Mouse (Mus musculus) embryonic facial prominence, embryonic 12.5 days (tissue): ENCODE results near the gene Dnmt1. TPM values are rescaled to one million over a fixed set of nuclear protein-coding genes. Genes with fewer than 3 reads are reported as not detected.

Experiments
- ATAC-seq: fragments of 200-750 bp; cut with Nextera tagmentation; 2 replicates; pipeline ENCODE4 v1.8.0; 2017; ENCODE audit not compliant: insufficient number of reproducible peaks, insufficient read depth, low FRiP score, low TSS enrichment
- H3K27ac ChIP-seq: fragments of 300-500 bp; sonication (generic); 2 replicates; pipeline ENCODE4 v1.5.1; 2016; ENCODE audit warnings: mild to moderate bottlenecking
- H3K27me3 ChIP-seq: fragments of 300-500 bp; sonication (generic); 2 replicates; pipeline ENCODE4 v1.6.1; 2016; ENCODE audit warnings: mild to moderate bottlenecking, moderate library complexity
- H3K36me3 ChIP-seq: fragments of 300-500 bp; sonication (generic); 2 replicates; pipeline ENCODE4 v1.6.1; 2016; ENCODE audit warnings: mild to moderate bottlenecking
- H3K4me1 ChIP-seq: fragments of 300-500 bp; sonication (generic); 2 replicates; pipeline ENCODE4 v1.6.1; 2016
- H3K4me2 ChIP-seq: fragments of 300-500 bp; sonication (generic); replicated peaks from 2 replicates; pipeline ENCODE4 v1.6.1; 2016; ENCODE audit warnings: mild to moderate bottlenecking, moderate library complexity
- H3K4me3 ChIP-seq: fragments of 300-500 bp; sonication (generic); 2 replicates; pipeline ENCODE4 v1.5.1; 2016; ENCODE audit warnings: mild to moderate bottlenecking
- H3K9ac ChIP-seq: fragments of 300-500 bp; sonication (generic); 2 replicates; pipeline ENCODE4 v1.6.1; 2016; ENCODE audit warnings: mild to moderate bottlenecking, moderate library complexity
- H3K9me3 ChIP-seq: fragments of 300-500 bp; sonication (generic); 2 replicates; pipeline ENCODE4 v1.6.1; 2016; ENCODE audit warnings: mild to moderate bottlenecking, moderate library complexity
- WGBS: fragments of 180-500 bp; shearing (Covaris S2); methylation state at CpG from one replicate; pipeline ENCODE4 v1.1.7; 2016; 5-methylcytosine and 5-hydroxymethylcytosine counted together
- polyA plus RNA-seq: library from polyadenylated mRNA; unstranded; fragments of >200 nt; fragmentation: Nextera tagmentation; extraction: Ambion mirVana; gene quantifications from 2 replicates; pipeline ENCODE4 v1.2.1, GENCODE M21; 2016

The Dnmt1 gene
- polyA plus RNA-seq, 1 experiment from 2014 or later: 124 TPM

- Histone ChIP-seq H3K27me3 (no peaks in the 10 kb centered on the region), H3K4me2 (peak overlapping the region; percentile 87), H3K4me3 (peak overlapping the region; percentile 88), H3K36me3 (peaks cover 15% of the 10 kb centered on the region; the same call in 1 of the 2 replicates), H3K27ac (peak overlapping the region; percentile 94), H3K9me3 (no peaks in the 10 kb centered on the region), H3K4me1 (peaks cover 13% of the 10 kb centered on the region), H3K9ac (peak overlapping the region; percentile 89)
- under 1% methylated on average over 17 of the region's 17 CpGs for WGBS
- ATAC-seq: peak; percentile 73
Measured at GRCm38 (mm10) chr9:20951966-20952519, 7.6 kb downstream of the Dnmt1 start.

GRCm38 (mm10) chr9:20951441-20951840 is 8.2 kb downstream of the Dnmt1 start:
- Histone ChIP-seq H3K27me3 (no peaks in the 10 kb centered on the region), H3K9me3 (no peaks in the 10 kb centered on the region), H3K27ac (peak overlapping the region; percentile 94), H3K4me1 (peaks cover 13% of the 10 kb centered on the region), H3K36me3 (peaks cover 16% of the 10 kb centered on the region; the same call in 1 of the 2 replicates), H3K9ac (peak overlapping the region; percentile 89), H3K4me2 (peak overlapping the region; percentile 87), H3K4me3 (peak overlapping the region; percentile 88)
- 16% methylated on average over 14 of the region's 14 CpGs for WGBS
- no peak for ATAC-seq

- ATAC-seq: no peak
- no peak overlapping the region for H3K27ac ChIP-seq
- peak overlapping the region; percentile 87 for H3K4me2 ChIP-seq
- 0 out of 2 replicates have a peak overlapping the region, but pooled peaks have one; percentile 88 for H3K4me3 ChIP-seq
- H3K9me3 ChIP-seq: no peaks in the 10 kb centered on the region
- H3K27me3 ChIP-seq: no peaks in the 10 kb centered on the region
- peaks cover 19% of the 10 kb centered on the region; the same call in 1 of the 2 replicates for H3K36me3 ChIP-seq
- peaks cover 19% of the 10 kb centered on the region for H3K4me1 ChIP-seq
- H3K9ac ChIP-seq: no peak overlapping the region
Measured at GRCm38 (mm10) chr9:20950419-20950818, 9.3 kb downstream of the Dnmt1 start.

GRCm38 (mm10) chr9:20946066-20946880 is 13.4 kb downstream of the Dnmt1 start:
- Histone ChIP-seq H3K4me3 (no peak overlapping the region), H3K36me3 (peaks cover 36% of the 10 kb centered on the region), H3K4me1 (peaks cover 38% of the 10 kb centered on the region), H3K9me3 (no peaks in the 10 kb centered on the region), H3K27ac (no peak overlapping the region), H3K4me2 (no peak overlapping the region), H3K27me3 (no peaks in the 10 kb centered on the region), H3K9ac (no peak overlapping the region)
- 82% methylated on average over 16 of the region's 16 CpGs for WGBS
- no peak for ATAC-seq

GRCm38 (mm10) chr9:20944697-20945370 is 14.9 kb downstream of the Dnmt1 start:
- ATAC-seq: no peak
- no peak overlapping the region for H3K4me2 ChIP-seq
- no peak overlapping the region; the same call in 1 of the 2 replicates for H3K9ac ChIP-seq
- H3K9me3 ChIP-seq: no peaks in the 10 kb centered on the region
- H3K4me1 ChIP-seq: peaks cover 30% of the 10 kb centered on the region
- WGBS: 54% methylated on average over 4 of the region's 4 CpGs
- H3K4me3 ChIP-seq: no peak overlapping the region
- no peak overlapping the region; the same call in 1 of the 2 replicates for H3K27ac ChIP-seq
- no peaks in the 10 kb centered on the region for H3K27me3 ChIP-seq
- H3K36me3 ChIP-seq: peaks cover 51% of the 10 kb centered on the region

GRCm38 (mm10) chr9:20943911-20944310 is 15.8 kb downstream of the Dnmt1 start:
- 4% methylated on average over 2 of the region's 2 CpGs for WGBS
- Histone ChIP-seq H3K36me3 (peaks cover 59% of the 10 kb centered on the region), H3K4me1 (peaks cover 29% of the 10 kb centered on the region), H3K4me3 (no peak overlapping the region), H3K9me3 (no peaks in the 10 kb centered on the region), H3K9ac (0 out of 2 replicates have a peak overlapping the region, but pooled peaks have one; percentile 15), H3K27me3 (no peaks in the 10 kb centered on the region), H3K27ac (peak overlapping the region; percentile 37; the same call in 1 of the 2 replicates), H3K4me2 (no peak overlapping the region)
- peak; percentile 87 for ATAC-seq

- Histone ChIP-seq H3K36me3 (peaks cover 61% of the 10 kb centered on the region), H3K9me3 (no peaks in the 10 kb centered on the region), H3K4me3 (no peak overlapping the region), H3K27me3 (no peaks in the 10 kb centered on the region), H3K27ac (peak overlapping the region; percentile 37; the same call in 1 of the 2 replicates), H3K4me2 (no peak overlapping the region), H3K9ac (0 out of 2 replicates have a peak overlapping the region, but pooled peaks have one; percentile 15), H3K4me1 (peaks cover 29% of the 10 kb centered on the region)
- 82% methylated on average over 7 of the region's 7 CpGs for WGBS
- ATAC-seq: no peak
Measured at GRCm38 (mm10) chr9:20943396-20943795, 16.3 kb downstream of the Dnmt1 start.

GRCm38 (mm10) chr9:20923258-20923657 is 36.4 kb downstream of the Dnmt1 start:
- H3K4me2 ChIP-seq: no peak overlapping the region
- no peak overlapping the region for H3K27ac ChIP-seq
- H3K36me3 ChIP-seq: peaks cover 97% of the 10 kb centered on the region
- no peak for ATAC-seq
- H3K9me3 ChIP-seq: no peaks in the 10 kb centered on the region
- no peak overlapping the region for H3K9ac ChIP-seq
- no peaks in the 10 kb centered on the region for H3K27me3 ChIP-seq
- H3K4me3 ChIP-seq: no peak overlapping the region
- WGBS: 91% methylated on average over 3 of the region's 3 CpGs
- no peaks in the 10 kb centered on the region for H3K4me1 ChIP-seq

- Histone ChIP-seq H3K9ac (no peak overlapping the region), H3K4me3 (no peak overlapping the region), H3K36me3 (peaks cover 99% of the 10 kb centered on the region), H3K4me2 (no peak overlapping the region), H3K27ac (no peak overlapping the region), H3K9me3 (no peaks in the 10 kb centered on the region), H3K4me1 (no peaks in the 10 kb centered on the region), H3K27me3 (no peaks in the 10 kb centered on the region)
- 84% methylated on average over 4 of the region's 4 CpGs for WGBS
- no peak for ATAC-seq
Measured at GRCm38 (mm10) chr9:20916160-20916559, 43.5 kb downstream of the Dnmt1 start.

- Histone ChIP-seq H3K4me2 (no peak overlapping the region), H3K36me3 (peaks cover 99% of the 10 kb centered on the region), H3K27me3 (no peaks in the 10 kb centered on the region), H3K4me1 (no peaks in the 10 kb centered on the region), H3K9ac (no peak overlapping the region), H3K9me3 (no peaks in the 10 kb centered on the region), H3K4me3 (no peak overlapping the region), H3K27ac (no peak overlapping the region)
- 94% methylated on average over 9 of the region's 9 CpGs for WGBS
- ATAC-seq: no peak
Measured at GRCm38 (mm10) chr9:20909948-20910347, 49.7 kb downstream of the Dnmt1 start.

GRCm38 (mm10) chr9:20902174-20902491 is 57.6 kb downstream of the Dnmt1 start:
- no peak for ATAC-seq
- H3K9ac ChIP-seq: 0 out of 2 replicates have a peak overlapping the region, but pooled peaks have one; percentile 7
- H3K4me2 ChIP-seq: no peak overlapping the region
- WGBS: 40% methylated on average over 6 of the region's 6 CpGs
- no peak overlapping the region for H3K4me3 ChIP-seq
- no peaks in the 10 kb centered on the region for H3K9me3 ChIP-seq
- H3K36me3 ChIP-seq: peaks cover 32% of the 10 kb centered on the region
- no peaks in the 10 kb centered on the region for H3K27me3 ChIP-seq
- peaks cover 8% of the 10 kb centered on the region for H3K4me1 ChIP-seq
- no peak overlapping the region for H3K27ac ChIP-seq
